Mouse (Mus musculus) erythroblast, embryonic 14.5 days (primary cell): ENCODE measurements around the gene Zbtb40.

Experiments used
- GATA1 ChIP-seq: IDR thresholded peaks from 2 replicates; pipeline ENCODE4 v1.6.1; 2012; ENCODE audit warnings: low read length, inconsistent platforms, mixed read lengths
- TAL1 ChIP-seq: IDR thresholded peaks from 3 replicates; pipeline ENCODE4 v1.6.1; 2012; ENCODE audit warnings: low read length, inconsistent platforms, mixed read lengths

DNA sequence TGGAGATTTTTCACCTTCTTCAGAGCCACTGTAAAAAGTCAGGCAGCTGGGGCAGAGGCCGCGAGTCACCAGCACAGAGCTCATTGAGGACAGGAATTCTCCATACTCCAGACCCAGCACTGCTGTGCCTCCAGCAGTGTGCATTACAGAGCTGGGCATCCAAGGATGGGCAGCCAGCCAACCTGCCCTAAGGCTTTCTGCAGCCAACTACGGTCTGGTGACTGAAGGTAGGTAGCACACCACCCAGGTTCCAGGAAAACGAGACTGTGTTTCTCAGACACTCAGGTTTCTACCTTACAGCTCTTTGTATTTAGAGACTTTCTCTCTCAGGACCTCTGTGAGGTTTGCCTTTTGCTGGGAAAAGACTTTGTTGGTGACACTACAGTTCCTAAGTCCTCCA, 67.7 kb downstream of the Zbtb40 start:
- no peak for TF ChIP-seq TAL1
- TF ChIP-seq GATA1 = no peak
